Mouse (Mus musculus): Measurements from ENCODE around the gene Fgfr2. TPM values are rescaled to one million over a fixed set of nuclear protein-coding genes. Genes with fewer than 3 reads are reported as not detected.

The Fgfr2 gene
- polyA plus RNA-seq, 1 experiment = 52.3 TPM

GRCm38 (mm10) chr7:130114436-130114835 is 3008.7 kb downstream of the Fgfr2 start:
- no peak for TF ChIP-seq POLR2A (IDR thresholded peaks at IDR 0.05; ENCODE audit: borderline replicate concordance, extremely low read depth, insufficient read depth, insufficient read length, poor library complexity, severe bottlenecking)
- no peak for DNase-seq (ENCODE audit: low read depth)

Other genes with a start within 250 kb of the Fgfr2 start
- gene Zranb1, start 192.2 kb downstream of the Fgfr2 start, polyA plus RNA-seq (2012; rRNA removed) = 27.1 and 31.3 TPM in 2 replicates
- gene Ctbp2, start 1.0 kb upstream of the Fgfr2 start, polyA plus RNA-seq (2012; rRNA removed) = 115 and 141 TPM in 2 replicates

All from brain, embryonic 14.5 days (tissue).